Mouse (Mus musculus): Measurements from ENCODE around the gene Cilp. TPM values are rescaled to one million over a fixed set of nuclear protein-coding genes. Genes with fewer than 3 reads are reported as not detected.

Gene Cilp
- polyA plus RNA-seq, 1 experiment = 0.29 TPM

DNA sequence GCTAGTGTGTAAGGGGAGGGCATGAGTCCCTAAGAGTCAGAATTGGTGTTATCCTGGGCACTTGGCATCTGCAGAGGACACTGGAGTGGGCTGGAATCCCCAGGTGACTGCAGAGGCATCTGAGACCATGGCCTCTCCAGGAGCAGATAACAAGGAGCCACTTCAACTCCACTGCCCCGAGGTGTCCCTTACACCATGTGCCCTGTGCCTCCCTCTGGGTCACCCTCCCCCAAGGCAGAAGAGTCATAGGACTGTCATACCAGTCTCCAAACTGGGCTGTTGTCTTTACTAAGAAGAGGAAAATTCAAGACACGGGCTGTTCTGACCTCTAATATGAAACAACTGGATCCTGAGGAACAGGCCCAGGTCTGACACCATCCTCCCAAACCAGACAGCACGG is 30.2 kb upstream of the Cilp start:
- no peaks in the 10 kb centered on the region for H3K36me3 ChIP-seq (ENCODE audit: control insufficient read depth, insufficient read depth)
- TF ChIP-seq SRF (IDR thresholded peaks at IDR 0.05; ENCODE audit: control insufficient read depth, insufficient read length, low read depth) = no peak
- TF ChIP-seq TCF12 (IDR thresholded peaks at IDR 0.05; ENCODE audit: insufficient read depth, poor library complexity, severe bottlenecking) = no peak
- TF ChIP-seq MAX (IDR thresholded peaks at IDR 0.05; ENCODE audit: low read depth) = no peak
- no peak for TF ChIP-seq POLR2A (IDR thresholded peaks at IDR 0.05; ENCODE audit: insufficient read length, low read depth)
- TF ChIP-seq CEBPB (IDR thresholded peaks at IDR 0.05; ENCODE audit: insufficient read depth, poor library complexity, severe bottlenecking) = no peak
- TF ChIP-seq E2F4 (IDR thresholded peaks at IDR 0.05; ENCODE audit: insufficient read depth) = no peak
- TF ChIP-seq TCF3 (IDR thresholded peaks at IDR 0.05; ENCODE audit: insufficient read length, low read depth) = no peak
- TF ChIP-seq MYOG (IDR thresholded peaks at IDR 0.05; ENCODE audit: control insufficient read depth in 1 of 3, insufficient read depth in 1 of 3, insufficient read length in 2 of 3, low read depth in 2 of 3) = no peak
- no peak for TF ChIP-seq USF1 (IDR thresholded peaks at IDR 0.05; ENCODE audit: low read depth)

DNA sequence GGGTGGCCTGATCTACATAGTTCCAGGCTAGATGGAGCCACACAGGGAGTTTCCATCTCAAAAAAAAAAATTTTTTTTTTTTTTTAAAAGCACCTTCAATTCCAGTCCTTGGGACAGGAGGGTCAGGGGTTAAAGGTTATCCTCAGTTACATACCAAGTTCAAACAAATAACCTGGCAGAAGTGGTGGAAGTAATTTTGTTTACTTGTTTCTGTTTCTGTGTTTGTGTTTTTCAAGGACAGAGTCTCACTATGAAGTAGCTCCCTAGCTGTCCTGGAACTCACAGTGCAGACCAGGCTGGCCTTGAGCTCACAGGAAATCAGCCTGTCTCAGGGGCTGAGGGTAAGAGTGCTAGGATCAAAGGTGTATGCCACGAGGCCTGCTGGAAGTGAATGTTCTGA is 29.4 kb upstream of the Cilp start:
- H3K36me3 ChIP-seq (ENCODE audit: control insufficient read depth, insufficient read depth) = no peaks in the 10 kb centered on the region
- TF ChIP-seq CEBPB (IDR thresholded peaks at IDR 0.05; ENCODE audit: insufficient read depth, poor library complexity, severe bottlenecking) (no peak), REST (IDR thresholded peaks at IDR 0.05; ENCODE audit: insufficient read depth, insufficient read length) (no peak), TCF12 (IDR thresholded peaks at IDR 0.05; ENCODE audit: insufficient read depth, poor library complexity, severe bottlenecking) (no peak), USF1 (IDR thresholded peaks at IDR 0.05; ENCODE audit: low read depth) (no peak), SRF (IDR thresholded peaks at IDR 0.05; ENCODE audit: control insufficient read depth, insufficient read length, low read depth) (no peak), MYOG (IDR thresholded peaks at IDR 0.05; ENCODE audit: control insufficient read depth in 1 of 3, insufficient read depth in 1 of 3, insufficient read length in 2 of 3, low read depth in 2 of 3) (no peak), POLR2A (IDR thresholded peaks at IDR 0.05; ENCODE audit: insufficient read length, low read depth) (no peak)
- H3K27me3 ChIP-seq (ENCODE audit: control insufficient read depth, insufficient read depth, insufficient read length) = no peaks in the 10 kb centered on the region
- no peak overlapping the region for H3K4me3 ChIP-seq
- no peaks in the 10 kb centered on the region for H3K79me2 ChIP-seq (ENCODE audit: control insufficient read depth, insufficient read depth)
- no peak overlapping the region for H3ac ChIP-seq (ENCODE audit: control insufficient read depth, insufficient read length)
- no peak overlapping the region for H3K4me2 ChIP-seq (ENCODE audit: low read depth)

More for the DNA sequence above, 30.2 kb upstream of the Cilp start:
- Histone ChIP-seq H3K4me3 (no peak overlapping the region), H3K79me2 (ENCODE audit: control insufficient read depth, insufficient read depth) (no peaks in the 10 kb centered on the region), H3K27me3 (ENCODE audit: control insufficient read depth, insufficient read depth, insufficient read length) (no peaks in the 10 kb centered on the region), H3K4me2 (ENCODE audit: low read depth) (no peak overlapping the region), H3ac (ENCODE audit: control insufficient read depth, insufficient read length) (no peak overlapping the region)

DNA sequence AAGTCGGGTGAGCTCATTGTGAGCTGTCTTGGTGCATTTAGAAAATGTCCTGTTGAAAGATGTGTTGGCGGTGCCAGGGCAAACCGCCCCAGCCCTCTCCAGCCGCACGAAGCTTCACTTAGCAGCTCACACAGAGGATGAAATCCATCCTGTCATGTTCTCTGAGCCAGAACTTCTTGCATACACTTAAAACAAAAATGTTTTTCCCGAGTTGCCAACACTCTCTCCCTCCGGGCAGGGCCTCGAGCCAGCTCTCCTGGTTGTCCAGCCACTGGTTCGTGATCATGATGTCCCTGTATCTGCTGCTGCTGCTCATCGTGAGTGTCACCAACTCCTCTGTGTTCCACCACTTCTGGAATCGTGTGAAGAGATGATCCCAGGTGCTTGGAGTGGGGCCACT is 27.4 kb upstream of the Cilp start:
- no peaks in the 10 kb centered on the region for H3K36me3 ChIP-seq (ENCODE audit: control insufficient read depth, insufficient read depth)
- peak overlapping the region; percentile 1 for H3K4me2 ChIP-seq (ENCODE audit: low read depth)
- no peaks in the 10 kb centered on the region for H3K27me3 ChIP-seq (ENCODE audit: control insufficient read depth, insufficient read depth, insufficient read length)
- no peak overlapping the region for H3ac ChIP-seq (ENCODE audit: control insufficient read depth, insufficient read length)
- H3K4me3 ChIP-seq = no peak overlapping the region
- no peaks in the 10 kb centered on the region for H3K79me2 ChIP-seq (ENCODE audit: control insufficient read depth, insufficient read depth)
- TF ChIP-seq POLR2AphosphoS2 (IDR thresholded peaks at IDR 0.05; ENCODE audit: insufficient read length, low read depth) (no peak), E2F4 (IDR thresholded peaks at IDR 0.05; ENCODE audit: insufficient read depth) (no peak), MYOG (IDR thresholded peaks at IDR 0.05; ENCODE audit: control insufficient read depth in 1 of 3, insufficient read depth in 1 of 3, insufficient read length in 2 of 3, low read depth in 2 of 3) (no peak), REST (IDR thresholded peaks at IDR 0.05; ENCODE audit: insufficient read depth, insufficient read length) (no peak)

DNA sequence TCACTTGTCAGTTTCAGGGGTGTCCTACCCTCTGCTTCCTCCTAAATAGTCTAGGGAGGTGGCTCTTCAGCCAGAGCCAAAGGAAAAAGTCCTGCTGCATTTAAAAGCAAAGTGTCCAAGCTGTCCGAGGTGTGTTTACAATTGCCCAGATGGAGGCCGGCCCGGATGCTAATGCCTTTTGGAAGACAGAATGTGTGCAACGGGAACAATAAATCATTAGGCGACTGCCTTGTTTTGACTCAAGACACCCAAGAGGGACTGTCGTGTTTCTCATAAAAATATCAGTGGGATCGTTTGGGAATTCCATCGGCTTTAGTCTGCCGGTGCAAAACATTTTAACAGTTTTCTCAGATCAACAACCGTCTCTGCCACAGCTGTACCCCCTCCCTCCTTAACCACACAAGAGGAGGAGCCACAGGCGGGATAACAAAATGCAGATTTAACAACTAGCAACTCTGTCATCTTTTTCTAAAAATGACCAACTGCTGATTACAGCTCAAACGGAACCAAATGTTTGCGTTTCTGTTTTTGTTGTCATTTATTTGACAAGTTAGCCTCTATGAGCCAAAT is 26.7 kb upstream of the Cilp start:
- Histone ChIP-seq H3K79me2 (ENCODE audit: control insufficient read depth, insufficient read depth) (no peaks in the 10 kb centered on the region), H3K36me3 (ENCODE audit: control insufficient read depth, insufficient read depth) (no peaks in the 10 kb centered on the region)

DNA sequence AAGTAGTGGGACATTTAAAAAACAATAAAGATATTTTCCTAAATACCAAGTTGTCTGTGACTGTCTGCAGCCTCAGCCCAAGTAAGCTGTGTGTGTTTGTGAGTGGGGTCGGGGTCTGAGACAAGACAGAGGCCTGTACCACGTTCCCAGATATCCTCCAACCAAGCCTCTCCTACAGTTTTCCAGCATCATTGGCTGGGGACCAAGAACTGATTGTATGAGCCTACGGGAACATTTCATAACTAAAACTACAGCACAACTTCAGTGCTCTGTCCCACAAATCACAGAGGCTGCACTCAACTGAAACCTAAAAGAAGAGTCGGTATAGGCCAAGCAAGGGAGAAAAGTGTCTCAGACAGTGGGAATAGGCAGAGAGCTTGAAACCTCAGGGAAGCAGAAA is 25.8 kb upstream of the Cilp start:
- no peak overlapping the region for H3K4me2 ChIP-seq (ENCODE audit: low read depth)
- H3K4me3 ChIP-seq = no peak overlapping the region
- no peak overlapping the region for H3ac ChIP-seq (ENCODE audit: control insufficient read depth, insufficient read length)
- no peaks in the 10 kb centered on the region for H3K27me3 ChIP-seq (ENCODE audit: control insufficient read depth, insufficient read depth, insufficient read length)
- no peak for TF ChIP-seq TCF3 (IDR thresholded peaks at IDR 0.05; ENCODE audit: insufficient read length, low read depth)
- TF ChIP-seq CEBPB (IDR thresholded peaks at IDR 0.05; ENCODE audit: insufficient read depth, poor library complexity, severe bottlenecking) = no peak
- no peak for TF ChIP-seq USF1 (IDR thresholded peaks at IDR 0.05; ENCODE audit: low read depth)
- TF ChIP-seq MYOG (IDR thresholded peaks at IDR 0.05; ENCODE audit: control insufficient read depth in 1 of 3, insufficient read depth in 1 of 3, insufficient read length in 2 of 3, low read depth in 2 of 3) = no peak
- TF ChIP-seq REST (IDR thresholded peaks at IDR 0.05; ENCODE audit: insufficient read depth, insufficient read length) = no peak
- no peak for TF ChIP-seq POLR2AphosphoS2 (IDR thresholded peaks at IDR 0.05; ENCODE audit: insufficient read length, low read depth)
- TF ChIP-seq MYOD1 (IDR thresholded peaks at IDR 0.05; ENCODE audit: control insufficient read depth in 1 of 3, insufficient read length in 2 of 3, low read depth in 2 of 3) = no peak
- no peak for TF ChIP-seq POLR2A (IDR thresholded peaks at IDR 0.05; ENCODE audit: insufficient read length, low read depth)
- TF ChIP-seq SRF (IDR thresholded peaks at IDR 0.05; ENCODE audit: control insufficient read depth, insufficient read length, low read depth) = no peak
- no peak for TF ChIP-seq E2F4 (IDR thresholded peaks at IDR 0.05; ENCODE audit: insufficient read depth)
- no peaks in the 10 kb centered on the region for H3K36me3 ChIP-seq (ENCODE audit: control insufficient read depth, insufficient read depth)
- no peaks in the 10 kb centered on the region for H3K79me2 ChIP-seq (ENCODE audit: control insufficient read depth, insufficient read depth)

More for the DNA sequence above, 26.7 kb upstream of the Cilp start:
- no peak overlapping the region for H3K4me3 ChIP-seq
- H3K4me2 ChIP-seq (ENCODE audit: low read depth) = peak overlapping the region; percentile 36
- H3ac ChIP-seq (ENCODE audit: control insufficient read depth, insufficient read length) = no peak overlapping the region
- no peak for TF ChIP-seq CEBPB (IDR thresholded peaks at IDR 0.05; ENCODE audit: insufficient read depth, poor library complexity, severe bottlenecking)
- TF ChIP-seq TCF3 (IDR thresholded peaks at IDR 0.05; ENCODE audit: insufficient read length, low read depth) = no peak
- TF ChIP-seq MYOD1 (IDR thresholded peaks at IDR 0.05; ENCODE audit: control insufficient read depth in 1 of 3, insufficient read length in 2 of 3, low read depth in 2 of 3) = no peak
- no peak for TF ChIP-seq E2F4 (IDR thresholded peaks at IDR 0.05; ENCODE audit: insufficient read depth)
- H3K27me3 ChIP-seq (ENCODE audit: control insufficient read depth, insufficient read depth, insufficient read length) = no peaks in the 10 kb centered on the region

Data from myocyte (in vitro differentiated cells).